Mouse (Mus musculus): Measurements from ENCODE around the gene Sun2.

DNA sequence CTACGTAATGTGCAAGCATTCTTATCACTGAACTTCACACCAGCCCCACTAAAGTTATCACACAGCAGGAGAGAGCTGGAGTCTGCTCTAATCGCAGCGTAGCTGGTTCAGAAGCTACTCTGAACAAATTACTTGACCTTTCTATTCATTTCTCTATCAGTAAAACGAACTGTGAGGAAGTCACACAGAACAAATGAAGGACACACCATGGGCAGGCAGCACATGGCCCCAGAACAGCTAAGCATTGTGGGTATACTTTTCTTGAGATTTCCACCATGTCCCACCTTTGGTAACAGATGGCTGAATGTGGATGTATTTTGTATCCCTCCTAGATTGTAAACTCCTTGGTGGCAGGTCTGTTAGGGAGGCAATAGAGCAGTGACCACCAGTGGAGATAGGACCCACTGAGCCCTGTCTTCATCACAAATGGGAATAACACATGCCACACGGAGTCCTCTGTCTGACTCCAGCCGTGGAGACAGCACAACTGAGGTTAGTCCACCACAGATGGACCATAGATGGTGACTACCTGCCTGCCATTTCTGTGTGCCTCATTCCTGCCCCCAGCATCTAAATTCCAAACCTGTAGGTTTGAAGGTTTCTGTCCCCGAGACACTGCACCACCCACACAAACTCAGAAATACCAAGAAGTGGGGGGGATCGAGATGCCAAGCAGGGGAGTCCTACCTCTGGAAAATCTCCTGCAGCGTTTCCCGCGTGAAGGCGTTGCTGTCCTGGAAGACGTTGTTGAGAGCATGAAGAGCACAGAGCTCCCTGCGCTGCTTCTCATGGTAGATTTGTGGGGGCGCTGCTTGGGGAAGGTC, 56.1 kb downstream of the Sun2 start:
- no peak for TF ChIP-seq POLR2A (IDR thresholded peaks at IDR 0.05; ENCODE audit: low read depth, low read length)
- no peak for TF ChIP-seq CTCF (IDR thresholded peaks at IDR 0.05; ENCODE audit: extremely low read depth, insufficient read depth, insufficient read length, insufficient replicate concordance)
